Mouse (Mus musculus): ENCODE measurements around the gene Cxcl17. TPM values are rescaled to one million over a fixed set of nuclear protein-coding genes. Genes with fewer than 3 reads are reported as not detected.

The Cxcl17 gene
- polyA plus RNA-seq, 1 experiment from 2014 or later, result 0.29 TPM

DNA sequence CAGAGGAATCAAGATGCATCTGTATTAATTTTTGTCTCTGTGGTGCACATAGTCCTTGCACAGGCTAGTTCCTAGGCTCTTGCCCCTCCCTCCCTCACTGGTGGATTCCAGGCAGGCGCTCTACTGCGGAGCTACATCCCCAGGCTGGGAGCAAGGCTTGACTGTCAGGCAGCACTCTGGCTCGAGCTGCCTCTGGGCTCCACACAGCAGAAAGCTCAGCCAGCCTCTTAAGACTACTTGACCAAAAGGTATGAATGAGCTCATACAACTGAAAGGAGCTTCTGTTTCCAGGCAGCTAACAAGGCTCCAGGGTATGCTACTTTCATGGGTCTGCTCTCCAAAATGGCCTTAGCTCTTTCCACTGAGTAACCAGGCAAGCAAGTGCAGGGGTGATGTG lies 31.4 kb downstream of the Cxcl17 start:
- Histone ChIP-seq H3K9ac (replicated peaks; ENCODE audit: low read length) (no peak overlapping the region), H3K36me3 (ENCODE audit: control insufficient read depth, insufficient read depth, low read length) (peaks cover 39% of the 10 kb centered on the region), H3K27me3 (ENCODE audit: control insufficient read depth, insufficient read depth, low read length) (no peaks in the 10 kb centered on the region), H3K4me3 (replicated peaks; ENCODE audit: low read depth, low read length) (no peak overlapping the region), H3K27ac (replicated peaks; ENCODE audit: low read depth, low read length) (no peak overlapping the region), H3K4me1 (ENCODE audit: control insufficient read depth, insufficient read depth, low read length) (no peaks in the 10 kb centered on the region), H3K9me3 (ENCODE audit: control insufficient read depth, low read length) (no peaks in the 10 kb centered on the region), H3K4me2 (ENCODE audit: low read length) (no peak overlapping the region)
- DNase-seq, result no peak
- no peak for ATAC-seq (ENCODE audit: low FRiP score, low TSS enrichment)
- WGBS, result 32% methylated on average over 3 of the region's 3 CpGs

GRCm38 (mm10) chr7:25380392-25381283 lies 32.0 kb downstream of the Cxcl17 start:
- H3K4me2 ChIP-seq (ENCODE audit: low read length), result peak overlapping the region; percentile 56
- H3K4me3 ChIP-seq (replicated peaks; ENCODE audit: low read depth, low read length), result no peak overlapping the region
- DNase-seq (no peak), ATAC-seq (ENCODE audit: low FRiP score, low TSS enrichment) (no peak)
- WGBS, result 59% methylated on average over 18 of the region's 18 CpGs
- no peaks in the 10 kb centered on the region for H3K27me3 ChIP-seq (ENCODE audit: control insufficient read depth, insufficient read depth, low read length)
- H3K27ac ChIP-seq (replicated peaks; ENCODE audit: low read depth, low read length), result no peak overlapping the region
- H3K9me3 ChIP-seq (ENCODE audit: control insufficient read depth, low read length), result no peaks in the 10 kb centered on the region
- H3K9ac ChIP-seq (replicated peaks; ENCODE audit: low read length), result no peak overlapping the region; the same call in 1 of the 2 replicates
- no peaks in the 10 kb centered on the region for H3K4me1 ChIP-seq (ENCODE audit: control insufficient read depth, insufficient read depth, low read length)
- H3K36me3 ChIP-seq (ENCODE audit: control insufficient read depth, insufficient read depth, low read length), result peaks cover 35% of the 10 kb centered on the region

DNA sequence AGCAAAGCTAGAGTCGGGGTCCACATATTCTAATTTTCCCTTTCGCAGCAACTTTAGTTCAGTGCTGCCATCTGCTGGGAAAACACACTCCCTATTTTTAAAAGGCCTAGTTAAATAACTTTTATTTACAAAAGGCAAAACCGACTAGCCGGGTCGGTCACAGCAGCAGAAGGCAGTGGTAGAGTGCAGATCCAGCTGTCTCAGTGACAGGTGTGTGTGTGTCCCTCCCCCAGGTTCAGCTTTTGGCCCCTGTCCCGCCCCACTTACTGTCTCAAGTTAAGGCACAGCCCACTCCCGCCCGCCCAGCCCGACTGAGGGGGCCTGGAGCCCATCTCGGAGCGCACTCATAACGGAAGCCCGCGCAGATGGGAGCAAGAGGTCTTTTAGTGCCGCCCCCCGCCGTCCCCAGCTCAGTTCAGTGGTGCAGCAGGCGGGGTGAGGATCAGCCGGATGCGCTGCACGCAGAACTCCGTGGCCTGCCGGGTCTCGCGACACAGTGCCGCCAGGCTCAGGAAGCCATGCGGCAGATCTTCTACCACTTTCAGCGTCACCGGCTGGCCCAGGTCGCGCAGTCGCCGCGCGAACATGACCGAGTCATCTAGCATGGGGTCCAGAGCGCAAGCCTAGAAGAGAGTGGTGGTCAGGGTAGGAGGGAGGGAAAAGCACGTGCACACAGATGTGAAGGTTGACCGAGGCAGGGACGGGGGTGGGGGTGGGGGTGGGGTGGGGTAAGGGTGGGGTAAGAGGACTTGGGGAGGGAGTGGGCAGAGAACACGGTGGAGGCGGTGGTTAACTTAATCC lies 32.9 kb downstream of the Cxcl17 start:
- 3% methylated on average over 42 of the region's 42 CpGs for WGBS
- peak overlapping the region; percentile 19 for H3K4me3 ChIP-seq (replicated peaks; ENCODE audit: low read depth, low read length)
- H3K27me3 ChIP-seq (ENCODE audit: control insufficient read depth, insufficient read depth, low read length), result no peaks in the 10 kb centered on the region
- no peaks in the 10 kb centered on the region for H3K4me1 ChIP-seq (ENCODE audit: control insufficient read depth, insufficient read depth, low read length)
- peak; percentile 50; the same call in 1 of the 2 replicates for ATAC-seq (ENCODE audit: low FRiP score, low TSS enrichment)
- DNase-seq, result peak; percentile 89
- H3K36me3 ChIP-seq (ENCODE audit: control insufficient read depth, insufficient read depth, low read length), result peaks cover 27% of the 10 kb centered on the region
- no peak overlapping the region for H3K27ac ChIP-seq (replicated peaks; ENCODE audit: low read depth, low read length)
- no peaks in the 10 kb centered on the region for H3K9me3 ChIP-seq (ENCODE audit: control insufficient read depth, low read length)
- H3K4me2 ChIP-seq (ENCODE audit: low read length), result peak overlapping the region; percentile 56
- H3K9ac ChIP-seq (replicated peaks; ENCODE audit: low read length), result peak overlapping the region; percentile 34; the same call in 1 of the 2 replicates

DNA sequence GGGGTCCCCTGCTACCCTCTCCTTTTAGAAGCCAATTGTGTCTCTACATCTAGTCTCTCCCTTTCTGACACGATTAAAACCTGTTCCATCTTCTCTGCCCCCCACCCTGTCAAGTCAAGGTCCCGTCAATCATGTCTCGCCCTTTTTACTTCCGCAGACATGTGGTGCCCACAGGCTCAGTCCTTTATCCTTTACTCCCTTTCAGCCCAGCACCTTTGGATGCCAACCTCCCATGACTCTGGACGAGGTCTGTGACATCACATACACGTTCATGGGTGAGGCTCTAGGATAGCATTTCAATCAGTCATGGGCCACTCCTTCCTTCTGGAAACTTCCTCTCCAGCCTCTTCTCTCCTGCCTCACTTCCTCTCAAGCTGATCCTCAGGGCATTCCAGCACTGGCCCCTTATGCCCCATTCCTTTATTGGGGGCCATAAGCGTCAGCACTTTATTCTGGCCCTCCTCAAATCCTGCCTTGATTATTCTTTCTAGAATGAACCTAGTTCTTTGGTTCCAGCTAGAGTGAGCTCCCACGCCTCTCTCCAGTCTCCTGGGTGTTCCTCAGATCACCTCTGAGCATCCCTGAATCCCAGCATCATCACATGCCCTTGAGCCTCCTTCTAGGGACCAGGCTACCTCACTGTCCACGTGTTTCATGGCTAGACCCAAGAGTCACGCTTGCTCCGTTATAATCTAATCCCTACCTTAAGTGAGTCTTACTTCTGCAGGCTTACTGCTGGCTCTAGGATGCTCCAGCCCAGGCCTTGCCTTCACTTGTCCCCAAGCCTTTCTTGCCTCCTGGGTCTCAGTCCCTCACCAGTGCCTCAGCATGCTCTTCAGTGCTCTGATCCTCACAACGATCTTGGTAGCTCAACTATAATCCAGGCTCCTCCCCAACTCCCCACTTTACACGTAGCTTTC lies 34.2 kb downstream of the Cxcl17 start:
- Histone ChIP-seq H3K9me3 (ENCODE audit: control insufficient read depth, low read length) (no peaks in the 10 kb centered on the region), H3K36me3 (ENCODE audit: control insufficient read depth, insufficient read depth, low read length) (peaks cover 16% of the 10 kb centered on the region), H3K27me3 (ENCODE audit: control insufficient read depth, insufficient read depth, low read length) (no peaks in the 10 kb centered on the region), H3K9ac (replicated peaks; ENCODE audit: low read length) (no peak overlapping the region), H3K27ac (replicated peaks; ENCODE audit: low read depth, low read length) (no peak overlapping the region), H3K4me3 (replicated peaks; ENCODE audit: low read depth, low read length) (no peak overlapping the region), H3K4me2 (ENCODE audit: low read length) (no peak overlapping the region), H3K4me1 (ENCODE audit: control insufficient read depth, insufficient read depth, low read length) (no peaks in the 10 kb centered on the region)
- 84% methylated on average over 13 of the region's 13 CpGs for WGBS
- ATAC-seq (ENCODE audit: low FRiP score, low TSS enrichment), result no peak
- DNase-seq, result no peak

GRCm38 (mm10) chr7:25377100-25377700 lies 35.5 kb downstream of the Cxcl17 start:
- Histone ChIP-seq H3K27me3 (ENCODE audit: control insufficient read depth, insufficient read depth, low read length) (no peaks in the 10 kb centered on the region), H3K9me3 (ENCODE audit: control insufficient read depth, low read length) (no peaks in the 10 kb centered on the region), H3K4me1 (ENCODE audit: control insufficient read depth, insufficient read depth, low read length) (no peaks in the 10 kb centered on the region), H3K36me3 (ENCODE audit: control insufficient read depth, insufficient read depth, low read length) (peaks cover 10% of the 10 kb centered on the region), H3K27ac (replicated peaks; ENCODE audit: low read depth, low read length) (no peak overlapping the region), H3K4me3 (replicated peaks; ENCODE audit: low read depth, low read length) (peak overlapping the region; percentile 26), H3K4me2 (ENCODE audit: low read length) (peak overlapping the region; percentile 47), H3K9ac (replicated peaks; ENCODE audit: low read length) (no peak overlapping the region)
- ATAC-seq (ENCODE audit: low FRiP score, low TSS enrichment), result no peak
- 45% methylated on average over 8 of the region's 8 CpGs for WGBS
- DNase-seq, result peak; percentile 34

- whole genome bisulfite sequencing, result 4% methylated on average over 17 of the region's 17 CpGs
- Histone ChIP-seq H3K4me3 (replicated peaks; ENCODE audit: low read depth, low read length) (peak overlapping the region; percentile 26), H3K27ac (replicated peaks; ENCODE audit: low read depth, low read length) (no peak overlapping the region), H3K9ac (replicated peaks; ENCODE audit: low read length) (0 out of 2 replicates have a peak overlapping the region, but pooled peaks have one; percentile 14), H3K27me3 (ENCODE audit: control insufficient read depth, insufficient read depth, low read length) (no peaks in the 10 kb centered on the region), H3K9me3 (ENCODE audit: control insufficient read depth, low read length) (no peaks in the 10 kb centered on the region), H3K36me3 (ENCODE audit: control insufficient read depth, insufficient read depth, low read length) (0 out of 2 replicates have a peak, but pooled peaks cover 4% of the 10 kb centered on the region), H3K4me1 (ENCODE audit: control insufficient read depth, insufficient read depth, low read length) (no peaks in the 10 kb centered on the region), H3K4me2 (ENCODE audit: low read length) (peak overlapping the region; percentile 47)
- no peak for ATAC-seq (ENCODE audit: low FRiP score, low TSS enrichment)
- DNase-seq, result peak; percentile 83
Measured at GRCm38 (mm10) chr7:25376556-25376955, 36.1 kb downstream of the Cxcl17 start.

DNA sequence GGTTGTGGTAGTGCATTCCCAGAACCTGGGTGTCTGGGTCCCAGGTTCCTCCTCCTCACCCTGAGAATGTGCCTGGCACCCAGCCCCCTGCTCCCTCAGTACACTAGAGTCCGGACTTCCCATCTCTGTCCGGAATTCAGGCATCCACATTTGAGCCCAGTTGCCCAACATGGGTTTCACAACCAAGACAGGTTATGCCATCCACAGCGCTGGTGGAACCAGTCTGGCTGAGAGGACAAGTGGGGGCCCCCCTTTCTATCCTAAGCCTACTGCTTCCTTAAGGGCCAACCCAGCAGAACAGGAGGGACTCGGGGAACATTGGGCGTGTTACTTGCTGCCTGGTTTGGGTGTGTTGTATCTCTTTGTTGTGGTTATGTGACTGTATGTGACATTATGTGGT lies 40.2 kb downstream of the Cxcl17 start:
- no peak overlapping the region for H3K27ac ChIP-seq (replicated peaks; ENCODE audit: low read depth, low read length)
- H3K4me3 ChIP-seq (replicated peaks; ENCODE audit: low read depth, low read length), result no peak overlapping the region
- no peak for DNase-seq
- H3K9ac ChIP-seq (replicated peaks; ENCODE audit: low read length), result no peak overlapping the region
- no peaks in the 10 kb centered on the region for H3K36me3 ChIP-seq (ENCODE audit: control insufficient read depth, insufficient read depth, low read length)
- H3K9me3 ChIP-seq (ENCODE audit: control insufficient read depth, low read length), result no peaks in the 10 kb centered on the region
- no peaks in the 10 kb centered on the region for H3K4me1 ChIP-seq (ENCODE audit: control insufficient read depth, insufficient read depth, low read length)
- no peak for ATAC-seq (ENCODE audit: low FRiP score, low TSS enrichment)
- no peak overlapping the region for H3K4me2 ChIP-seq (ENCODE audit: low read length)
- peaks cover 16% of the 10 kb centered on the region for H3K27me3 ChIP-seq (ENCODE audit: control insufficient read depth, insufficient read depth, low read length)
- 92% methylated on average over 5 of the region's 5 CpGs for WGBS

Measured in midbrain, embryonic 14.5 days (tissue).